Mouse (Mus musculus): ENCODE measurements at regions not wholly inside any gene's neighbourhood (a gene's known extent, or its start where the extent isn't known, plus 50 kb on each side); places are given as distances from the start of the nearest gene placed in this dataset.

DNA sequence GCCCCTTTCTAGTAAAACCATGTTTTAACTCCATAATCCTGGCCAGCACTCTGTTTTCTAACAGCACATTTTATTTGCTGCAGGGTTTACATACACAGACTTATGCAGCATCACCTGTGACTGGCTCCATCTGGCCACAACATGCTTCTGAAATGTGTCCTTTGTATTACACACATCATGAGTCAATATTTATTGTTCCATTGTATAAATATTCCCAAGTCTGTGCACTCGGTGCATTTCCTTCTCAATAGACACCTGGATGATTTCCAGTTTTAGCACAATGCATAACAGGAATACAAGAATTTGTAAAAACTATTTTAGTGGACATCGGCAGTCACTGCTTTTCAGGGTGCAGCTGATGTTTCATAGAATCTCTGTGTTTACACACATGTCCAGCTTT, 294.6 kb upstream of the Rasgrp1 start:
- Histone ChIP-seq H3K4me3 (no peak overlapping the region), H3K27ac (no peak overlapping the region), H3K4me1 (0 out of 2 replicates have a peak, but pooled peaks cover 6% of the 10 kb centered on the region), H3K27me3 (ENCODE audit: low read depth, poor library complexity, severe bottlenecking) (no peaks in the 10 kb centered on the region), H3K36me3 (no peaks in the 10 kb centered on the region), H3K9me3 (replicated peaks) (no peaks in the 10 kb centered on the region)
- WGBS = 92% methylated on average over 2 of the region's 2 CpGs
- DNase-seq (ENCODE audit: low spot score) = no peak

- Histone ChIP-seq H3K36me3 (no peaks in the 10 kb centered on the region), H3K4me1 (0 out of 2 replicates have a peak, but pooled peaks cover 4% of the 10 kb centered on the region)
- no peak for DNase-seq (ENCODE audit: low spot score)
Measured at GRCm38 (mm10) chr2:117652101-117652500, 309.3 kb upstream of the Rasgrp1 start.

GRCm38 (mm10) chr2:117652647-117653046, 309.8 kb upstream of the Rasgrp1 start:
- DNase-seq (ENCODE audit: low spot score) = no peak
- H3K4me3 ChIP-seq = no peak overlapping the region
- H3K9me3 ChIP-seq (replicated peaks) = no peaks in the 10 kb centered on the region
- no peaks in the 10 kb centered on the region for H3K27me3 ChIP-seq (ENCODE audit: low read depth, poor library complexity, severe bottlenecking)
- 0 out of 2 replicates have a peak, but pooled peaks cover 4% of the 10 kb centered on the region for H3K4me1 ChIP-seq
- no peak overlapping the region for H3K27ac ChIP-seq
- WGBS = 45% methylated on average over 2 of the region's 2 CpGs
- no peaks in the 10 kb centered on the region for H3K36me3 ChIP-seq

More at GRCm38 (mm10) chr2:117652101-117652500, 309.3 kb upstream of the Rasgrp1 start:
- Histone ChIP-seq H3K27ac (no peak overlapping the region), H3K4me3 (no peak overlapping the region), H3K9me3 (replicated peaks) (no peaks in the 10 kb centered on the region), H3K27me3 (ENCODE audit: low read depth, poor library complexity, severe bottlenecking) (no peaks in the 10 kb centered on the region)

DNA sequence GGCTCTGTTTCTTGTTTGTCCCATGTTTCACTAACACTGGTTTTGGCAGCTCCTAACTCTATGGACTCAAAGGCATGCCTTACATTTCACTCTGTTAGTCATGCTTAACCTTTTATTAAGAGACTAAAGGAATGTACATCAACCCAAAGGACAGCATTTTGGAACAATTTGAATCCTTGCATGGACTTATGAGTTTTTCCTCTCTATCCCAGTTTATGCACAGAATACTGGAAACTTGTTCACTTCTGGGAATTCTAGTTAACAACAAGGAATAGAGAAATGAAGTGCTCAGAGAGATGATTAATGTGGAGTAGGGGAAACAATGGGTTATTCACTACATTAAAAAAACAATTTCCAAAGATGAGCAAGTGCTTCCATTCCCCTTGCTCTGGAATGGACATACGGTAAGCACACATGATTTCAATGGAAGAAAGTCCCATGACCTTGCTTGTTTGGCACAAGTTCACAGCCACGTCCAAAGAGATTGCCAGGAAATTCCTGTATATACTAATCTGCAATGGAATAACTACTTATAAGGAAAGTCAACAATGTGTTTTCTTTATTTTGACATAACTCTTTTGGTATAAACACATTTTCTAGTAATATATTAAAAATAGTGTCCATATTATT, 313.9 kb upstream of the Rasgrp1 start:
- 84% methylated on average over 2 of the region's 2 CpGs for WGBS
- Histone ChIP-seq H3K9me3 (replicated peaks) (no peaks in the 10 kb centered on the region), H3K27me3 (ENCODE audit: low read depth, poor library complexity, severe bottlenecking) (no peaks in the 10 kb centered on the region), H3K36me3 (no peaks in the 10 kb centered on the region), H3K4me1 (0 out of 2 replicates have a peak, but pooled peaks cover 4% of the 10 kb centered on the region), H3K4me3 (no peak overlapping the region), H3K27ac (no peak overlapping the region)
- DNase-seq (ENCODE audit: low spot score) = no peak

- WGBS = 95% methylated on average over 3 of the region's 3 CpGs
- Histone ChIP-seq H3K36me3 (no peaks in the 10 kb centered on the region), H3K9me3 (replicated peaks) (no peaks in the 10 kb centered on the region)
Measured at GRCm38 (mm10) chr2:117660217-117660924, 317.6 kb upstream of the Rasgrp1 start.

DNA sequence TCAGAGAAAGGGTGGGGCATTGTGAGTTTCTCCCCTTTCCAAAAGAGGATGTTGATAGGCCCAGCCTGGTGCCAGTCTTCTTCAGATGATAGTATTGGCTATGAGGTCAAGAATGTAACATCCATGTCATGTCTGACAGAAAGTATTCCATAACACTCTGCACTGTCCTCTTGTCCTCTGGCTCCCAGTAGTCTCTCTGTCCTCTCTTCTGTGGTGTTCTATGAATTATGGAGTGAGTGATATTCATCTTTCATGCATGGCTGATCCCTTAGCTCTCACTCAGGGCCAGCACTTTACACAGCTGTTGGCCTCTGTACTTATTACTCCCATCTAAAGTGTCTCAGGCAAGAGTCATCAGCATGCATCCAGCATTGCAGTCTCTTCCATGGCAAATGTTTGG, 319.9 kb upstream of the Rasgrp1 start:
- peaks cover 12% of the 10 kb centered on the region for H3K4me1 ChIP-seq
- no peaks in the 10 kb centered on the region for H3K9me3 ChIP-seq (replicated peaks)
- no peak for DNase-seq (ENCODE audit: low spot score)
- H3K27ac ChIP-seq = no peak overlapping the region
- no peaks in the 10 kb centered on the region for H3K36me3 ChIP-seq
- H3K4me3 ChIP-seq = no peak overlapping the region
- no peaks in the 10 kb centered on the region for H3K27me3 ChIP-seq (ENCODE audit: low read depth, poor library complexity, severe bottlenecking)

More at GRCm38 (mm10) chr2:117660217-117660924, 317.6 kb upstream of the Rasgrp1 start:
- no peak overlapping the region for H3K4me3 ChIP-seq
- no peak for DNase-seq (ENCODE audit: low spot score)
- H3K27ac ChIP-seq = no peak overlapping the region
- H3K27me3 ChIP-seq (ENCODE audit: low read depth, poor library complexity, severe bottlenecking) = no peaks in the 10 kb centered on the region
- no peaks in the 10 kb centered on the region for H3K4me1 ChIP-seq

GRCm38 (mm10) chr2:117666528-117666927, 323.7 kb upstream of the Rasgrp1 start:
- 25% methylated on average over 3 of the region's 3 CpGs for WGBS
- DNase-seq (ENCODE audit: low spot score) = peak; percentile 31
- Histone ChIP-seq H3K36me3 (no peaks in the 10 kb centered on the region), H3K4me1 (peaks cover 12% of the 10 kb centered on the region), H3K4me3 (no peak overlapping the region), H3K27me3 (ENCODE audit: low read depth, poor library complexity, severe bottlenecking) (no peaks in the 10 kb centered on the region), H3K9me3 (replicated peaks) (no peaks in the 10 kb centered on the region), H3K27ac (peak overlapping the region; percentile 36; the same call in 1 of the 2 replicates)

- Histone ChIP-seq H3K27ac (no peak overlapping the region), H3K36me3 (no peaks in the 10 kb centered on the region), H3K27me3 (ENCODE audit: low read depth, poor library complexity, severe bottlenecking) (no peaks in the 10 kb centered on the region), H3K4me1 (peaks cover 12% of the 10 kb centered on the region), H3K4me3 (no peak overlapping the region), H3K9me3 (replicated peaks) (no peaks in the 10 kb centered on the region)
- no peak for DNase-seq (ENCODE audit: low spot score)
Measured at GRCm38 (mm10) chr2:117668137-117668536, 325.3 kb upstream of the Rasgrp1 start.

DNA sequence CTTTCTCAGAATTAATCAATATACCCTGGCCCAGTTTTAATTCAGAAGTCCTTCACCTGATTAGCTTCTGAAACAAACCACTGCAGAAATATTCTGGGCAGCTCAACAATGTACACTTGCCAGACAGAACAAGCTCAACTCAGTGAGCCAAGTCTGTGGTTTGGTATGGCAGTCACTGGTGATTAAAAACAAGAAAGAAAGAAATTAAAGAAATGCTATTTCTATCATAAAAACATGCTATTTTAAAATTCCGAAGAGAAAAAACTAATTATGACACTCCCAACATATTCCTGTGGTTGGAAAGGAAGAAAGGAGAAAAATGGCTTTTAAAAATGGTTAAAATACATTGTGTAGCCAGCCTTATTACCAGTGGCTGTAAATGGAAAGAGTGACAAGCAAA, 332.1 kb upstream of the Rasgrp1 start:
- Histone ChIP-seq H3K36me3 (no peaks in the 10 kb centered on the region), H3K27me3 (ENCODE audit: low read depth, poor library complexity, severe bottlenecking) (no peaks in the 10 kb centered on the region)
- 80% methylated on average over 1 of the region's 1 CpGs for WGBS

GRCm38 (mm10) chr2:117678650-117679049, 335.8 kb upstream of the Rasgrp1 start:
- peaks cover 6% of the 10 kb centered on the region; the same call in 1 of the 2 replicates for H3K4me1 ChIP-seq
- 75% methylated on average over 4 of the region's 4 CpGs for WGBS
- H3K36me3 ChIP-seq = no peaks in the 10 kb centered on the region
- H3K9me3 ChIP-seq (replicated peaks) = no peaks in the 10 kb centered on the region
- H3K27me3 ChIP-seq (ENCODE audit: low read depth, poor library complexity, severe bottlenecking) = no peaks in the 10 kb centered on the region
- H3K4me3 ChIP-seq = no peak overlapping the region
- no peak overlapping the region for H3K27ac ChIP-seq
- DNase-seq (ENCODE audit: low spot score) = no peak

More for the DNA sequence above, 332.1 kb upstream of the Rasgrp1 start:
- H3K4me3 ChIP-seq = no peak overlapping the region
- DNase-seq (ENCODE audit: low spot score) = no peak
- no peaks in the 10 kb centered on the region for H3K9me3 ChIP-seq (replicated peaks)
- peaks cover 6% of the 10 kb centered on the region; the same call in 1 of the 2 replicates for H3K4me1 ChIP-seq
- H3K27ac ChIP-seq = no peak overlapping the region

DNA sequence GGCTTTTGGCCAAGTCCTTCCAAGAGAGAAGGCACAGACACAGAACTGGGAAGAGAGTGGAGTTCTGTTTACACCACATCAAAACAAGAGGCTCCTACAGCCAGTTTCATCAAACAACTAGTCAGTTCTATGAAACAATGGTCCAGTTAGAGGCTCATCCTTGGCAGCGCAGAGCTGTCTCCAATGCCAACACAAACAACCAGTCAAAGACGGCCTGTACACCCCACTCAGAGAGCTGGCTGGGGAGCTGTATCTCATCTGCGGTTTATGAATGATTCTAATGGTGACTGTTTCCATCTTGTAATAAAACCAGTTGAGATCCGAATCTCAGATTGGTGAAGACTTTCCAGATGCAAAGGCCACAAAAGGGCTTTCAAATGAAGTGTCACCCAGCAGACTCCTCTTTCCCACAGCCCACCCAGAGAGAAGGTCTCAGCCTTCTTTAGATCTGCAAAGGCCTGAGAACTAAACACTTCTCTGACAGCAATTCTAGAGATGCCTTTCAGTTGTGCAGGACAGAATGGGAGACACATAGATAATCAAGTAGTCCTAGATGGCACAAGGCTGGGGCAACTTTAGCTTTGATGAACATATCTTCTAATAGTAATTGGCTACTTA, 343.1 kb upstream of the Rasgrp1 start:
- DNase-seq (ENCODE audit: low spot score) = no peak
- H3K27ac ChIP-seq = no peak overlapping the region
- no peaks in the 10 kb centered on the region for H3K4me1 ChIP-seq
- no peak overlapping the region for H3K4me3 ChIP-seq
- no peaks in the 10 kb centered on the region for H3K27me3 ChIP-seq (ENCODE audit: low read depth, poor library complexity, severe bottlenecking)
- WGBS = 83% methylated on average over 4 of the region's 4 CpGs
- H3K9me3 ChIP-seq (replicated peaks) = no peaks in the 10 kb centered on the region
- H3K36me3 ChIP-seq = no peaks in the 10 kb centered on the region

DNA sequence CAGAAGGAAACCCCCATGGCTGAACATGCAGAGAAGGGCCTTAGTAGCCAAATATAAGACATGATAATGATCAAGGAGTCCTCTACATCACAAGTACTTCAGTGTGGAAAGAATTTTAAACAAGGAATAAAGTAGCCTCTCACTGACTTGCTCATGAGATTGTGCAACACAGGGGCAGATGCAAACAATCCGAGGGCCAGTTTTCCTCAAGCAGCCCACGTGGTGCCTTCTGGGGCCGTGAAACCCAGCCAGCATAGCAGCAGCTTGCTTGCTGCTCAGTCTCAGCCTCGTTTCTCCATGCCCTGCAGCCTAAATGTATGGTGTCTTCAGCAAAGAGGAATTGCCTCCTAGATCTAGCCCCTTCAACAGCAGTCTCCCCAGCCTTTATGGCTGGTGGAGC, 350.7 kb upstream of the Rasgrp1 start:
- Histone ChIP-seq H3K27me3 (ENCODE audit: low read depth, poor library complexity, severe bottlenecking) (no peaks in the 10 kb centered on the region), H3K4me1 (no peaks in the 10 kb centered on the region), H3K9me3 (replicated peaks) (no peaks in the 10 kb centered on the region), H3K4me3 (no peak overlapping the region), H3K27ac (no peak overlapping the region), H3K36me3 (no peaks in the 10 kb centered on the region)
- DNase-seq (ENCODE audit: low spot score) = no peak
- 70% methylated on average over 4 of the region's 4 CpGs for WGBS

- H3K27ac ChIP-seq = no peak overlapping the region
- no peak overlapping the region for H3K4me3 ChIP-seq
- no peaks in the 10 kb centered on the region for H3K9me3 ChIP-seq (replicated peaks)
- H3K4me1 ChIP-seq = no peaks in the 10 kb centered on the region
- no peaks in the 10 kb centered on the region for H3K36me3 ChIP-seq
- no peaks in the 10 kb centered on the region for H3K27me3 ChIP-seq (ENCODE audit: low read depth, poor library complexity, severe bottlenecking)
- WGBS = 89% methylated on average over 7 of the region's 7 CpGs
- no peak for DNase-seq (ENCODE audit: low spot score)
Measured at GRCm38 (mm10) chr2:117710173-117710813, 367.5 kb upstream of the Rasgrp1 start.
